Mouse (Mus musculus): Measurements from ENCODE around the gene Gm26620.

DNA sequence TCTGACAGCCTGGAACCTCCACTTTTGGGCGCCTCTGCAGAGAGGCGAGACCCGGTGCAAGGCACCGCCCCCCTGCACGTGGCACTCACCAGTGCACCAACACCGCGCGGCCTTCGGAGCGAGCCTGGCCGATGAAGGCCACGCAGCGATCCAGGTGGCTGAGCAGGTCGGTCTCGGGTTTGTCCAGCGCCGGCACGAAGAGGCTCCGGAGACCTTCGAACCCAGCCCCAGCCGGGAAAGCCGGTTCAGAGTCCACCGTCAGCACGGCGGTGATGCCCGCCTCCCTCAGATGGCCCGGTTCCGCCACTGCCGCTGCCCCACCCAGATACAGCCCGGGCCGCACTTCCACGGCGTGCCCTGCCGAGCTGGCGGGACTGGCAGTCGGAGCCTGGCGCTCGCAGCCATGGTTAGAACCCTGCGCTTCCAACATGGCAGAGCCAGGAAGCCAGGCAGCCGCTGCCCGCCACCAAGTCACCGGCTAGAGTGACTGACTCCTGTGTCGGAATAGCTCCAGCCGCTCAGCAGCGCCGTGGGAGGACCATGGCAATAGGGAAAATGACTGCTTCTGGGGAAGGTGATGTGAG is at the start of gene Gm26620, which contains the start of gene Dusp12:
- peak; percentile 67 for TF ChIP-seq CTCF (IDR thresholded peaks at IDR 0.05; ENCODE audit: low read depth)
- no peak for TF ChIP-seq EP300 (IDR thresholded peaks at IDR 0.05; ENCODE audit: low read depth)
